Mouse (Mus musculus) brown adipose tissue, adult 24 weeks (tissue): ENCODE measurements around the gene Nod1. TPM values are rescaled to one million over a fixed set of nuclear protein-coding genes. Genes with fewer than 3 reads are reported as not detected.

Source experiments
- H3K27ac ChIP-seq: fragments of 200-500 bp; replicated peaks from 2 replicates; pipeline ENCODE4 v1.5.1; 2012; ENCODE audit warnings: low read depth, mild to moderate bottlenecking, low read length
- H3K4me1 ChIP-seq: fragments of 200-500 bp; 2 replicates; pipeline ENCODE4 v1.6.1; 2012; ENCODE audit warnings: low read length, mixed read lengths; ENCODE audit not compliant: control insufficient read depth, insufficient read depth, insufficient read length
- H3K4me3 ChIP-seq: fragments of 200-500 bp; 2 replicates; pipeline ENCODE4 v1.5.1; 2012; ENCODE audit warnings: low read depth, mild to moderate bottlenecking, low read length, moderate library complexity; ENCODE audit not compliant: insufficient read depth
- polyA plus RNA-seq: library from polyadenylated mRNA; stranded (reverse); fragments of >200 nt; gene quantifications from 2 replicates; pipeline ENCODE4 v1.2.4, GENCODE M21; 2012; ENCODE audit not compliant: missing spikeins, insufficient read depth, insufficient read length

Nod1 gene
- polyA plus RNA-seq, 1 experiment = 6.7 TPM

GRCm38 (mm10) chr6:54939631-54940030 is 32.8 kb downstream of the Nod1 start:
- H3K4me1 ChIP-seq = peaks cover 30% of the 10 kb centered on the region
- no peak overlapping the region for H3K4me3 ChIP-seq
- H3K27ac ChIP-seq = peak overlapping the region; percentile 63

- no peak overlapping the region for H3K27ac ChIP-seq
- H3K4me1 ChIP-seq = peaks cover 31% of the 10 kb centered on the region
- H3K4me3 ChIP-seq = no peak overlapping the region
Measured at GRCm38 (mm10) chr6:54936496-54936895, 35.9 kb downstream of the Nod1 start.

GRCm38 (mm10) chr6:54934930-54935329 is 37.5 kb downstream of the Nod1 start:
- no peak overlapping the region for H3K4me3 ChIP-seq
- H3K4me1 ChIP-seq = peaks cover 21% of the 10 kb centered on the region
- peak overlapping the region; percentile 36; the same call in 1 of the 2 replicates for H3K27ac ChIP-seq

- peak overlapping the region; percentile 36; the same call in 1 of the 2 replicates for H3K27ac ChIP-seq
- no peak overlapping the region for H3K4me3 ChIP-seq
- peaks cover 16% of the 10 kb centered on the region for H3K4me1 ChIP-seq
Measured at GRCm38 (mm10) chr6:54934313-54934712, 38.1 kb downstream of the Nod1 start.

- peaks cover 12% of the 10 kb centered on the region for H3K4me1 ChIP-seq
- no peak overlapping the region for H3K4me3 ChIP-seq
- peak overlapping the region; percentile 36 for H3K27ac ChIP-seq
Measured at GRCm38 (mm10) chr6:54933866-54934265, 38.5 kb downstream of the Nod1 start.

- Histone ChIP-seq H3K4me3 (no peak overlapping the region), H3K27ac (peak overlapping the region; percentile 35; the same call in 1 of the 2 replicates), H3K4me1 (peaks cover 11% of the 10 kb centered on the region; the same call in 1 of the 2 replicates)
Measured at GRCm38 (mm10) chr6:54933216-54933615, 39.2 kb downstream of the Nod1 start.

- no peak overlapping the region for H3K4me3 ChIP-seq
- H3K4me1 ChIP-seq = peaks cover 11% of the 10 kb centered on the region; the same call in 1 of the 2 replicates
- H3K27ac ChIP-seq = no peak overlapping the region
Measured at GRCm38 (mm10) chr6:54932526-54932925, 39.9 kb downstream of the Nod1 start.

GRCm38 (mm10) chr6:54931641-54932040 is 40.8 kb downstream of the Nod1 start:
- Histone ChIP-seq H3K4me1 (peaks cover 11% of the 10 kb centered on the region; the same call in 1 of the 2 replicates), H3K4me3 (no peak overlapping the region), H3K27ac (no peak overlapping the region)

GRCm38 (mm10) chr6:54927946-54928345 is 44.5 kb downstream of the Nod1 start:
- Histone ChIP-seq H3K27ac (no peak overlapping the region), H3K4me3 (no peak overlapping the region), H3K4me1 (no peaks in the 10 kb centered on the region)

GRCm38 (mm10) chr6:54926899-54927298 is 45.5 kb downstream of the Nod1 start:
- Histone ChIP-seq H3K4me1 (no peaks in the 10 kb centered on the region), H3K27ac (no peak overlapping the region), H3K4me3 (no peak overlapping the region)

GRCm38 (mm10) chr6:54925736-54926440 is 46.5 kb downstream of the Nod1 start:
- Histone ChIP-seq H3K27ac (no peak overlapping the region), H3K4me1 (no peaks in the 10 kb centered on the region)

GRCm38 (mm10) chr6:54924538-54924937 is 47.9 kb downstream of the Nod1 start:
- Histone ChIP-seq H3K4me3 (no peak overlapping the region), H3K4me1 (no peaks in the 10 kb centered on the region), H3K27ac (no peak overlapping the region)

More at GRCm38 (mm10) chr6:54925736-54926440, 46.5 kb downstream of the Nod1 start:
- H3K4me3 ChIP-seq = no peak overlapping the region

GRCm38 (mm10) chr6:54918521-54918920 is 53.9 kb downstream of the Nod1 start:
- no peak overlapping the region for H3K4me3 ChIP-seq
- no peak overlapping the region for H3K27ac ChIP-seq
- H3K4me1 ChIP-seq = no peaks in the 10 kb centered on the region

GRCm38 (mm10) chr6:54917523-54917922 is 54.9 kb downstream of the Nod1 start:
- no peak overlapping the region for H3K27ac ChIP-seq
- no peak overlapping the region for H3K4me3 ChIP-seq
- H3K4me1 ChIP-seq = no peaks in the 10 kb centered on the region

- H3K4me3 ChIP-seq = no peak overlapping the region
- no peak overlapping the region for H3K27ac ChIP-seq
- no peaks in the 10 kb centered on the region for H3K4me1 ChIP-seq
Measured at GRCm38 (mm10) chr6:54916941-54917340, 55.5 kb downstream of the Nod1 start.

- H3K27ac ChIP-seq = no peak overlapping the region
- H3K4me1 ChIP-seq = no peaks in the 10 kb centered on the region
- H3K4me3 ChIP-seq = no peak overlapping the region
Measured at GRCm38 (mm10) chr6:54916163-54916562, 56.2 kb downstream of the Nod1 start.
